Mouse (Mus musculus) ovary, adult 18-20 months (tissue): ENCODE measurements around the gene Kcnip1.

Experiments used
- DNase-seq: peaks from one replicate; pipeline ENCODE4 v3.0.0; 2022; ENCODE audit warnings: low spot score, mixed read lengths

Kcnip1 gene

DNA sequence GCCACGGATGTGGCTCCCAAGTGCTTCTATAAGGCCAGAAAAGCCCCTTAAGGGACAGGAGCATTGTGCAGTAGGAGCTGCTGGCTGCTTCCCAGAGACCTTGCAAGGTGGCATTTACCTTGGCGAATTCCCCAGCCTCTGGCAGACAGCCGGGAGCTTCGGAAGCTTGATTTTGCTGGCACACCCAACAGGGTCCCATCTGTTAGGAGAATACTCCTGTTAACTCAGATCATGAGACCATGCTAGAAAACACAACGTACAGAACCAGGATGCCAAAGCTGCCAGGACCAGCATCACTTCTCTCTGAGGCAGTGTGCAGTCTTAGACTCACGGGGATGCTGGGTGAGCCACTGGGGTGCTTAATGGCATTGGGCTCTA, 165.1 kb downstream of the Kcnip1 start:
- no peak for DNase-seq

DNA sequence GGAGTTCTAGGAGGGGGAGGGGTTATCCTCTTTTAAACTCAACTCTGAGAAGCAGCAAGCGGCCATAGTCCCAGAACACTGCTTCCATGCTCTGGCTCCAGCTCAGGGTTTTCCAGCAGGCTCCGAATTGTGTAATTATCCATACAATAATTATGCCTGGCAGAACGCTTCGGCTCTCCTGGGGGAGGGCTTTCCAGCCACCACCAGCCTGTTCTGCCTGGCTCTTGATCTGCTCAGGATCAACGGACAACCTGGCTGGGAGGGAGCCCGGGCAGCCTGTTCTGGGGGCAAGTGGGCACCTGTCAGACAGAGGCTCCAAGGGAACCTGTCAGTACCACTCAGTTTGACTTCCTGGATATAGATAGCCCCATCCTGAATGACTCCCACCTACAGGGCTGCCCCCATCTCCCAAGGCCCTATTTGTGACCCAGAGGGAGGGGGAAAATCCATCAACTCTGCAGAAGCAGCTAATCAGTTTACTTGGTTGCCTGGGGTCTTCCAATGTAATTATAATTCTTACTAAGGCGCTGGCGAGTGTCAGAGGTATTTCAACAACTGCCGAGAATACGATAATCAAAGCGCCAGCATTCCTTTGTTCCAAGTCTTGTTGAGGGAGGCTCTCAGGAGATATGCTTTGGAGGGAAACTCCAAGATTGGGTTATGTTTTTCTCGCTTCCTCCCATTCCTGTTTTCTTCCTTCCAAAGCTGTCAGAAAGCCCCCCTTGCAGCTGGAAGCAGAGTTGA, 165.7 kb downstream of the Kcnip1 start:
- no peak for DNase-seq

DNA sequence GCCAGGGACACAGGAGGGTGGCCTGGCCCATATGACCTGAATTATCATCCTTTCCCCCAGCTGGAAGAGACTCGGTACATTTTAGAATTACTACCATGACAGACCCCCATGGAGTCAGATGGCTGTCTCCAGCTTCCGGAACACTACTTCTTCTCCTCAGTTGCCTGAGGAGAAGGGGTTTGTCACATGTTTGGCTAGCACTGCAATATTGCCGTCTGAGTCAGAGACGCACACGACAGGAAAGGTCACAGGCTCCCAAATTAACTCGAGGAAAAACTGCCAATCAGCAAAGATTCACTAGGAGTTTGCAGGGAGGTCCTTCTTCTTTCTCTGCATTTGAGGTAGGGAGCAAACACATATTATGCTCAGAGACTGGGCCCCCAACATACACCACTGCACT, 168.2 kb downstream of the Kcnip1 start:
- no peak for DNase-seq

DNA sequence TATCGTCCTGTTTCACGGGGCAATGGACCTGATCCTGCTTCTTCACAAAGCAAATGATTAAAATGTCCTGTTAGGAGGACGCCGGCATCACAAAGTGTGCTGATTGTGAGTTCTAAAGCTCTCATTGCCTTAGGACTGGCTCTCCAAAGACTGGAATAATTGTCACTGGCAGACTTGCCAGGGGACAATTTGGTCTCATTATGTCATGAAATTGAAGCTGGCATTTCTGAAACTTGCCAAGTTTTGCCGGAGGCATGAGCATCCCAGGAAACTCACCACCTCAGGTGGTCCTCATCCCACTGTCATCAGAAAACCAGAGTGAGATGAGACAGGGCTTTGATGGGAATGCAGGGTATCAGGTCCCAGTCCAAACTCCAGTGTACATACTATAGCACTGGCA, 171.6 kb downstream of the Kcnip1 start:
- no peak for DNase-seq

DNA sequence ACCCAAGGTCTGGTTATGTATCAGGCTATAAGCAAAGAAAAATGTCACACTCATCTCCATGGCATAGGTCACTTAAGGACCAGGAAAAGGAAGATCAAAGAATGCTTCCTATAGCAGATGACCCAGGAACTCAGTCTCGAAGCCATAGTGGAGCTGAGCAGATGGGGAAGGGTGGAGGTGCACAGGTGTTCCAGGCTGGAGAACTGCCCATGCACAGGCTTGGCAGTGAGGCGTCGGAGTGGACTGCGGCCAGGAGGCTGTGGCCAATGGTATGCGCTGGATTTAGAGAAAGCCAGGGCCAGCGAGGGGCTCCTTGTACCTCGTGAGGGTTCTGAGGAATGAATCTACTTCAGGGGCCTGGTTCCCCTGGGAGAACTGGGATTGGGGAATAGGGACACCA, 172.1 kb downstream of the Kcnip1 start:
- DNase-seq = no peak

DNA sequence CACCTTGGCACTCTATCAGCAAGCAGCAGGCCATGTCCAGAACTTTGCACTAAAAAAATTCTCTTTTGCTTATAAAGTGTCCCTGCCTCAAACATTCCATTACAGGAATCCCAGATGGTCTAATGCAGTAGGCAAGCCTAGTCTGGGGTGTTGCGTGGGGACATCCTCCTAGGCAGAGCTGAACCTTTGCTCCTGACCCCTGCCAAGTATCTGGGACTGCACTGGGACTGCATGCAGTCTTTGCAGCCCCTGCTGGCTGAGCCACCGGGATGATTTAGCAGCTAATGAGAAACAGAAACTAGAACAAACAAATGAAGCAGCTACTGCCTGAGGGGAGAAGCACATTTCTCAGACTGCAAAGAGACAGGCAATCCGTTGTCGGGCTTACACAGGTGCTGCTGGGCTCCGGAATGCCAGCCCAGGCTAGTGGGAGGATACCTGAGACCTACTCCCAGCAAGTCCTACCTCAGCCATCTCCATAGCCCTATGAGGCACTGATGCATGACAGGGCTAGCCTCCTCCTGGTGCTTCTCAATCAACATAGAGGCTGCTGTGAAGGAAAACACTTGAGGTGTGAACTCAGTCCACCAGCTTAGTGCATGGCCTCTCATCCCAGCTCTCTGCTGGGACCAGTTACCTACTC, 174.0 kb downstream of the Kcnip1 start:
- no peak for DNase-seq

DNA sequence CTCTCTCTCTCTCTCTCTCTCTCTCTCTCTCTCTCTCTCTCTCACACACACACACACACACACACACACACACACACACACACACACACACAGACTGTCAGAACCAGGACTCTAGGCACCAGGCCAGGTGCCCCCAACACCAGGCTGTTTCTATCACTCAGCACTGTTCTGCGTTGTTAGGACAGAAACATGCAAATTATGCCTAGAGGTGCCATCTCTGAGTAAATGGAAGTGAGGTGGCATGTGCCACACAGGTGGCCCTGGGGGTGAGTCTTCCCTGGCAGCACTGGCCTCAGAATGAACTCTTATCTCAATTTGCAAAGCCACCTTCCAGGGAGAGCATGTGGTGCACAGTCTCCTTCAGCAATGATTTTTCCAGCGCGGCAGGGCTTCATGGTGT, 176.9 kb downstream of the Kcnip1 start:
- DNase-seq = no peak

DNA sequence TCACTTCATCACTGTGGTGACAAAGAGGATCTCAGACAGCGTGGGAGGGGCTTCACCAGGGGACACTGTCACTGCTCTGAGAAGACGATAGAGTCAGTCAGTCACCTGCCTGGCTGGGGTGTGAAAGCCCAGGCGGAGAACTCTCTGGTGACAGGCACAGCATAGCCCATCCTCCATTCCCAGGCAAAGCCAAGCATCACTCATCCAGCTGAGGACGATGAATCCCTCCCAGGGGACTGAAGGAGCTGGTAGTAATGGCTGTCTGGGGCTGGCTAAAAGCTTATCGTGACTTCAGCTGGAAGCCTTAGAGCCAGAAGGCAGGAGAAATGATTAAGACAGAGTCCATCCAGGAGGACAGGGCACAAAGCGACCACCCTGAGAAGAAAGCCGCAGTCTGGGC, 182.8 kb downstream of the Kcnip1 start:
- DNase-seq = no peak

DNA sequence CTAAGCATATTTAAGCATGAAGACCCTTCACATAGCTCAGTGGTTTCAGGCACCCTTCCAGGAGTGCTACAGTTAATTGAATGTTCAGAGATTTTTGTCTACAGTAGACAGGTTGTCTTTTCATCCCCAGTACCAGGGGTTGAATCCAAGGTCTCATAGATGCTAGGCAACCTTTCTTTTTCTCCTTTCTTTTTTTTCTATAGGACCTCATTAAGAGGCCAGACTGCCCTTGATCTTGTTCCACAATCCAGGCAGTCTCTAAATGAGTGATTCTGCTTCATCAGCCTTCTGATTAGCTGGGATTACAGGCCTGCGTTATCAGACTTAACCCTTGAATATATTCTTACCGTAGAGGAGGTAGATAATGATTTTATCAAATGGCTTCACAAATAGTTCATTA, 189.9 kb downstream of the Kcnip1 start:
- no peak for DNase-seq

DNA sequence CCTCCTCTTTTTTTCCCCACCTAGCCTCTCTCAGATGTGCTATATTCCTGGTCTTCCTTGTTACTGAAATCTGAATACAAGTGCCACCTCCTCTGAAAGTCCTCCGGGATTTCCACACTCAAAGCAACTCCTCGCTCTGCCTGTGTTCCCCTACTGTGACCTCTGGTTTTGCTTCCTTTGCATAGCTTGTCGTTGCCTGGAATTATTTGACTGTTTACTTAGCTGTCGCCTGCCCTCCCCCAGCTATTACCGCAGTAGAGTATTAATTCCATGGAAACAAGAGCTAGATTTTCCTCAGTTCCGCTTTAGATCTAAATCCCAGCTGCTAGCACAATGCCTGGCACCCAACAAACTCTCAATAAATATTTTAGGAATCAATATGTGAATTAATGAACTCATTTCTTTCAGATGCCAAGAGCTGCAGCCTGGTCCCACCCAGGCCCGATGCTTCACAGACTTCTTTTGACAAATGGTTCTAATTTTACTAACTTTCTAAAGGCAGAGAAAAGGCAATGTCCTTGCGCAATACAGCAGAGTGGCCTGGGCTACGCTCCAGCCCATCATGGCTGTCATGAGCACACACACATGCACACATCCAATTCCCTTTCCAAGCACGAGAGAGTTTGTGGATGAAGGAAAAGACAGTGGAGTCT, 192.4 kb downstream of the Kcnip1 start:
- DNase-seq = no peak

DNA sequence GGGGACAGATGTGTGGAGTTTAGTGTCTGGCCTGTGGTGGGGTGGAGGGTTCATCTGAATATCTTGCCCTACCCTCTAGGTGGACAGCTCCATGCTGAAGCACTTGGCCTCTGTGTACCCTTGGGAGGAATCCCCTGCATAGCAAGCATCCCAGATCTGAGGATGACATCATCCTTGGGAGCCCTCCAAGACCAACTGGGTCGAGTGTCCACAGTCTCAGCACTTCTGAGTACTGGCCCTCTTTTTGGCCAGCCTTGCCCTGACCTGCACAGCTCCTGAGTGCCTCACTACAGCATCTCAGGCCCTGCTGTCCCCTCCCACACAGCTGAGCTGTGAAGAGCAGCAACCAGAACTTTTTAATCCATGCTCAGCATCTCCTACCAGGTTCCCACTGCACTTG, 193.0 kb downstream of the Kcnip1 start:
- no peak for DNase-seq

DNA sequence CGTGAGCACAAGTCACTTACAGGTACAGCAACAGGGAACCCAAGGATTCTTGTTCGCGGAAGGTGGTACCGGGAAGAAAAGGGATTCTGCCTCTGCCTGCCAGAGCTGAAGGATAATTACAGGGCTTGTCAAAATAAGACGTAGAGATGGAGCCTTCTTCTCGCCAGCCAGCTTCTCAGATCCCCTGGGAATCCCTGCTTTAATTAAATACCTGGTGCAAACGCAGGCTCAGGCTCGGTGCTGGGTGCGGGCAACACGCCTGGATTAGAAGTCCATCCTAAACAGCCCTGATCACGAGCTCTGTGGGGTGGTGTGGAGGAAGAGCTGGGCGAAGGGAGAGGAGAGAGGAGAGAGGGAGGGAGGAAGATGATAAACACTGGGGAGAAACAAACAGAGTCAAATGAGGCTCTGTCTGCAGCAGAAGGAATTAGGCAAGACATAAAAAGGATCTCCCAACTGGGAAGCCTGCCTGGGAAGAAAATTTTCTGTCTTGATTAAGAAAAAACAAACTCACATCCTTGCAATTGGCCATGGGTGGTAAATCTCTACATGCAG, 194.8 kb downstream of the Kcnip1 start:
- DNase-seq = no peak

DNA sequence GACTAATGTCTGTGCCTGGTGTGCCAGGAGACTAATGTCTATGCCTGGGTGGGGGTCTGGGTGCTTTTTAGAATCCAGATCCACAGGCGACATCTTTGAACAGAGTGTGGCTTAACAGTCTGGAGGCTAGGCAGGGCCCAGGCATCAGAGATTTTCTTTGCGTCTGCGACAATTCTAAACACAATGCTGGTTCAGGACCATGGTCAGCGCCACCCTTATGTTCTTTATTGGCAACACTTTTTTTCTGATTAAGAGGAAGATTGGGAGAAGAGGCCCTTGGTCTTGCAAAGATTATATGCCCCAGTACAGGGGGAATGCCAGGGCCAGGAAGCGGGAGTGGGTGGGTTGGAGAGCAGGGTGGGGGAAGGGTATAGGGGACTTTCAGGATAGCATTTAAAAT, 205.6 kb downstream of the Kcnip1 start:
- DNase-seq = no peak

DNA sequence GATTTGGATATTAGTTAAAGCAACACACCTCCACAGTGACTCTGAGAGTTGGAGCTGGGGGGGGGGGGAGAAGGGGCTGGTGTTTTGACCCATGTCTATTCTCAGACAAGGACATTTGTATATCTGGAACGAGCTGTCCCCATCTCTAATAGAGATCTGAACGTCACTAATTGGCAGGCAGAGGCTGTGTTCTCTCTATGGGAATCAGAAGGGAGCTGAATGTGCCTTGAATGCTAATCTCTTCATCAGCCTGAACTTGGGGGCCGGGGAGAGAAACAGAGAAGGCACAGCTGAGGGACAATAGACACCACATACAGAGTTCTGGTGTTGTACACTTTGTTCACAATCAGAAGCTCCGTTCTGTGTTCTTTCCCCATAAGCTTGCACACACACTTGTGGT, 206.4 kb downstream of the Kcnip1 start:
- no peak for DNase-seq

DNA sequence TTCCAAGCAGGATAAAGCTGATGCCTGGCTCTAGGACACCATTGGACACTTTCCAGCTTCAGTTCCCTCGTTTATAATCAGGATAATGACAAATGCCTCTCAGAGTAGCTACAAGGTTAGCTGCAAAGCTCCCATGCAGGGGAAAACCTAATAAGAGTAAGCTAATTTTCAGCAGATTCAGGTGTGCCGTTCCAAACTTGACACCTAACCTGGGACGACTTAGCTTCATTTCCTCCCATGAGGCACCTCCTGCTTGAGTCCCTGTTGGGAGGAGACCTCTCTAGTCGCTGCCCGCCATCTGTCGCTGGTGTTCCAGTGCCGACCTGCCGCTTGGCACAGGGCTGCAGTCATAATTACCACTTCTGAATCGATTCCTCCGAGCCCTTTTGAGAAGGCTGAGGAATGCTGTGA, 211.4 kb downstream of the Kcnip1 start:
- no peak for DNase-seq

DNA sequence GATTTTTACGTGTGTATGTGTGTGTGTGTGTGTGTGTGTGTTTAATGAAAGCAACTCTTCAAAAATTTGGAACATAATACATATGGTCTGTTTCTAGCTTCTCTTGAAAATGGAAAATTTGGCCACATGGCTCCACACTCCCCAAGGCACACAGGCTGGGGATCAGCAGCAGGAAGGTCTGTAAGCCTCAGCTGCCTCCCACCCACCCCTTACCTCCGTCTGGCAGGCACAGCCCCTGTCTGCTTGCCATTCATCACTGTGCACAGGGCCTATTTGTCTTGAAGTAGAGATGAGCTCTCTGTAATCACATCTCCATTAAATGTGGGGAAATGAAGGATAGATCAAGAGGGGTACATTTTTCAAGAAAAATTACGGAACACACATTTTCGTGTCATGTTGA, 212.7 kb downstream of the Kcnip1 start:
- DNase-seq = no peak

DNA sequence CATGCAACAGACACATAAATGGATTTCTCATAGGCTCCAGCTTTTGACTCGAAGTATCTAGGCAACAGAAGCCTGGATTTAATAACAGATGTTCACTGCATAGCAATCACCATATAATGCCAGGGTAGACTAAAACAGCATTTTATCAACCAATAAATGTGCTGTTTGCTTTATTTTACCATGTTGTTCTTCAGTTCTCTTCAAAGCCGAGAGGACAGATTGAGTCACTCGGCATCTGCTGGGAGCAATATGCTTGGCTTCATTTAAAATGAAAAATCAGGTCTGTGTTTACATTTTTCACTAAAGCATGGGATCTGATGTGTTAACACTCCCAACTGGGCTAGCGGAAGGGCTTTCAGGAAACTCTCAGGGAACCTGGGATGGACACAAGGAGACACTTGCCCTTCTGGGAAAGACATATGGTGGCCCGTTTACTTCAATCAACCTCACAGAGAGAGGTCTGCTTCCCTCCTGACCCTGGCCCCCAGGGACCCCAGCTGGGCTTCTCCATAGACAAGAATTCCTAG, 220.3 kb downstream of the Kcnip1 start:
- DNase-seq = no peak

DNA sequence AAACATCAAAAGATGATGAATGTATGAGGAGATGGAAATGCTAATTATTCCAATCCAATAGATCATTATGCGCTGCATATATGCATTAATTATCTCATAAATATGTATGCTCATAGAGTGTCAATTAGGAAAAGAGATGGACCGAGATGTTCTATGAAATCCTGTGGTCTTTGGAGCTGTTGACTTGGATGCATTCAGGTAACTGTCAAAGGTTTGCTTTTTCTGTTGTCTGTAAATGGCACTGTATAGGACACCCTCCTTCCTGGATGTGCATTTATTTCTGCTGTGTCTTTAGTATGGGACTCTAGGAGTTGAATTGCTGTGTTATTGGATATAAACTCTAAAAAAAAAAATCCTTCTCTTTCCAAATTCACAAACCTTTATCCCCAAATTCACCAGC, 220.9 kb downstream of the Kcnip1 start:
- DNase-seq = no peak

DNA sequence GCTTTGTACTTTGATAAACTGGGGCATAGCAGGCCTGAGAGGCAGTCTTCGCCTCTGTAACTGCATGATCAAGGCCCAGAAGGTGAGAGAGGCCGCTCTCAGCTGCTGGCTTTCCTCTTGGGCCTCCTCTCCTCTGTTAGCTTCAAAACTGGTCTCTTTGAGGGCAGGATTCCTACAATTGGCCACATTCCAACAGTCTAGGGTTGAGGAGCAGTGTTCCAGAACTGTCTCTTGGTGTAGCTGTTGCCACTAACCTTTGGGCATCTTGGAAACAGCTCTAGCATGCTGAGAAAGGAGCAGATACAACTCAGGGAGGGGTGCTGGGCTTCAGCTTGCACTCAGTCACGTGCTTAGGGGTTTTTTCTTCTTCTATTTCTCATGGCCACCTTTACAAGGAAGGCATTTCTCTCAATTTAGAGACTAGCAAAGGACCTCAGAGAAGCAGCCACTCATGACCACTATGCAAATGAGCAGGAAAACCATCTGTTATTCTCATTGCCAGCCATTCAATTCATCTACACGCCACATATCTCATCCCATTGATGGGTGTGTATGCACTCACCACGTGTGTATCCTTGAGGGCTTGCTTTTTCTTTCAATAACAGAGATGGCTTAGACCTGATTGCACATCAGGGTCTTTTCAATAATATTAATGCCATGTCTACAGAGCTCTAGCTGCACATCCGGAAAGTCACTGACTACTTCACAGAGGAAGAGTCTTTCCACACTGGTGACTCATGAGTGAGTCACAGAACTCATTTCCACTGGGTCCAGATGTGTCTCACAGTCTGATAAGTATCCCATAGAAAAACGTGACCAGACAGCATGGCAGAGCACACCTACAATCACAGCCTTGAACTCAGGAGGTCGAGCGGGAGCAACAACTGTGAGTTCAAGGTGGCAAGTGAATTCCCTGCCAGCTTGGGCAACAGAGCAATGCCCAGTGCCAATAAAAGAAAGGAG, 225.7 kb downstream of the Kcnip1 start:
- no peak for DNase-seq

DNA sequence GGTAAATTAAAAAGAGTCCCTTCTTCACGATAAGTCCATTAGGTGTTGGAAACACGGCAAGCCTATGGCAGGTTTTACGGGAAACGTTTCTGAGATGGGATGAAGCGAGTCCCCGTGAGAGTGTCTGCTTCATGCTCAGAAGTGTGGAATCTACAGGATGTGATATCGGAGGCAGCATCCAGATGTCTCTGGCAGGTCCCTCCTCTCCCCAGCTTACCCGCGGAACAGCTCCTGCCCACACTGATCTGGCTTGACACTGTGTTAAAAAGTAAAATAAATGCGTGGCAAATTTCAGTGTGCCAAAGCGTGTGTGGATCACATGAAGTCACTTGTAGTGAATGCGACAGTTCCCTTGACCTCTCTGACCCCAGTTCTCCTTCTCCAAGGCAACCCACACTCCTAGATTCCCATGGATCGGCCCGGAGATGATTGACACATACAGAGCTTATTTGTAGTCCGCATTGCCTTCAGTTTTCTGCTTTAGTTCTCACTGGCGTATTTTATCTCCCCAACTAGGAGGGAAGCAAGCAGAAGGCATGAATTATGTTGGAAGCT, 231.7 kb downstream of the Kcnip1 start:
- no peak for DNase-seq

DNA sequence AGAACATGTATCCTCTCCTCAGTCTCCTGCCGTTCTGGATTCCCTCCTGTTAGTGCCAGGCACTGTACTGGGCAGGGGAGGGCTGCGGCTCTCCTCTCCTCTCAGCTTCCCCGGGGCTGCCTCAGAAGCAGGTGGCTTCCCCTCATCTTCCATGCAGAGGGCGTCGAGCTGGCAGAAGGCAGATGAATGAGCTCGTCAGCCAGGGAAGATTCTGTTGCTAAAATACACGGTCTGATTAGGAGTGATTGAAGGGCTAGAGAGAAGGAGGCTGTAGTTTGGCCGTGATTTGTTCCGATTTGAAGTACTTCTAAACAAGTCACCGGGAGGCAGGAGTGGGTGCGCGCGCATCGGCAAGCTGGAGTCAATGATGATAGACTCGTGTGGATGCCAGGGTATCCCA, 236.3 kb downstream of the Kcnip1 start:
- no peak for DNase-seq
